8 mouse cellular contexts compared by ENCODE assay signal in genomic region chr7:38111996-38112395, GRCm38 (mm10). TPM values are rescaled to one million over a fixed set of nuclear protein-coding genes. Genes with fewer than 3 reads are reported as not detected.
DNase-seq lines count a peak whose midpoint lies in the region; ATAC-seq and TF ChIP-seq lines count a peak whose summit lies in the region.
"Had no signal": no experiment of that assay in that cellular context is flagged by ENCODE, and none has a peak within 500 bp of the region (broad histone marks: within the 10 kb centered on the region; RNA-seq: fewer than 3 reads in every experiment).

No protein-coding gene starts in this region.

- peak overlapping the region; percentile 68 for H3K27ac ChIP-seq in ES-Bruce4 (ENCODE audit: insufficient read depth, low read length)
- H3K27ac ChIP-seq in embryonic facial prominence, embryonic 12.5 days: peak overlapping the region; percentile 80
- H3K27ac ChIP-seq in hindbrain, postnatal 0 days: no peak overlapping the region
- peak overlapping the region; percentile 75 for H3K27ac ChIP-seq in limb, embryonic 14.5 days (replicated peaks; ENCODE audit: low read depth, low read length)

- H3K27me3 ChIP-seq in ES-Bruce4 (ENCODE audit: control insufficient read depth, insufficient read depth, low read length, poor library complexity, severe bottlenecking): no peaks in the 10 kb centered on the region
- H3K27me3 ChIP-seq in embryonic facial prominence, embryonic 12.5 days: 0 out of 2 replicates have a peak, but pooled peaks cover 3% of the 10 kb centered on the region
- no peaks in the 10 kb centered on the region for H3K27me3 ChIP-seq in hindbrain, postnatal 0 days (ENCODE audit: insufficient read depth, low read length)
- H3K27me3 ChIP-seq in limb, embryonic 14.5 days (ENCODE audit: control insufficient read depth, insufficient read depth, low read length): no peaks in the 10 kb centered on the region

- H3K36me3 ChIP-seq in ES-Bruce4 (ENCODE audit: control insufficient read depth, insufficient read depth, low read length, poor library complexity, severe bottlenecking): no peaks in the 10 kb centered on the region
- no peaks in the 10 kb centered on the region for H3K36me3 ChIP-seq in embryonic facial prominence, embryonic 12.5 days
- H3K36me3 ChIP-seq in hindbrain, postnatal 0 days (ENCODE audit: insufficient read depth, low read length): no peaks in the 10 kb centered on the region
- H3K36me3 ChIP-seq in limb, embryonic 14.5 days (ENCODE audit: control insufficient read depth, insufficient read depth, low read length): no peaks in the 10 kb centered on the region

- H3K4me2 ChIP-seq in embryonic facial prominence, embryonic 12.5 days (replicated peaks): peak overlapping the region; percentile 2; the same call in 1 of the 2 replicates
- no peak overlapping the region for H3K4me2 ChIP-seq in hindbrain, postnatal 0 days (ENCODE audit: low read depth, low read length)
- H3K4me2 ChIP-seq in limb, embryonic 14.5 days (replicated peaks; ENCODE audit: low read depth, low read length, severe bottlenecking): peak overlapping the region; percentile 4; the same call in 1 of the 2 replicates

- no peaks in the 10 kb centered on the region for H3K9me3 ChIP-seq in ES-Bruce4 (replicated peaks; ENCODE audit: control insufficient read depth, insufficient read depth, low read length, poor library complexity, severe bottlenecking)
- H3K9me3 ChIP-seq in embryonic facial prominence, embryonic 12.5 days: no peaks in the 10 kb centered on the region
- H3K9me3 ChIP-seq in hindbrain, postnatal 0 days (ENCODE audit: low read length): no peaks in the 10 kb centered on the region
- H3K9me3 ChIP-seq in limb, embryonic 14.5 days (ENCODE audit: control insufficient read depth, low read length): no peaks in the 10 kb centered on the region

- H3K4me3 ChIP-seq in ES-Bruce4 (ENCODE audit: low read depth, low read length): no peak overlapping the region
- H3K4me3 ChIP-seq in embryonic facial prominence, embryonic 12.5 days: no peak overlapping the region
- no peak overlapping the region for H3K4me3 ChIP-seq in hindbrain, postnatal 0 days (ENCODE audit: low read length)
- no peak overlapping the region for H3K4me3 ChIP-seq in limb, embryonic 14.5 days (replicated peaks; ENCODE audit: low read length)
- H3K4me3 ChIP-seq: erythroblast, embryonic 14.5 days had no signal

- peaks cover 6% of the 10 kb centered on the region for H3K4me1 ChIP-seq in ES-Bruce4 (ENCODE audit: control insufficient read depth, insufficient read depth, low read length)
- H3K4me1 ChIP-seq in embryonic facial prominence, embryonic 12.5 days: peaks cover 18% of the 10 kb centered on the region; the same call in 1 of the 2 replicates
- 0 out of 2 replicates have a peak, but pooled peaks cover 4% of the 10 kb centered on the region for H3K4me1 ChIP-seq in hindbrain, postnatal 0 days (ENCODE audit: insufficient read depth, low read length)
- 0 out of 2 replicates have a peak, but pooled peaks cover 16% of the 10 kb centered on the region for H3K4me1 ChIP-seq in limb, embryonic 14.5 days (ENCODE audit: control insufficient read depth, insufficient read depth, low read length)

- peak; percentile 2 for TF ChIP-seq POLR2A in ES-Bruce4 (IDR thresholded peaks at IDR 0.05; ENCODE audit: insufficient read depth, low read length)
- no peak for TF ChIP-seq POLR2A in limb, embryonic 14.5 days (IDR thresholded peaks at IDR 0.05; ENCODE audit: borderline replicate concordance, extremely low read depth, insufficient read depth, insufficient read length)

- no peak for TF ChIP-seq CTCF in ES-Bruce4 (IDR thresholded peaks at IDR 0.05; ENCODE audit: low read depth, low read length)
- TF ChIP-seq CTCF in hindbrain, postnatal 0 days (IDR thresholded peaks at IDR 0.05; ENCODE audit: low read depth): no peak

- TF ChIP-seq EP300 in ES-Bruce4 (IDR thresholded peaks at IDR 0.05; ENCODE audit: insufficient read depth, low read depth, low read length): no peak; the same call in 1 of the 2 replicates

- ATAC-seq in embryonic facial prominence, embryonic 12.5 days (ENCODE audit: insufficient number of reproducible peaks, insufficient read depth, low FRiP score, low TSS enrichment): peak; percentile 87
- peak; percentile 55 for ATAC-seq in hindbrain, postnatal 0 days
- ATAC-seq in limb, embryonic 14.5 days (ENCODE audit: low FRiP score, low read depth): peak; percentile 87

- no peak overlapping the region for H3K9ac ChIP-seq in ES-Bruce4 (ENCODE audit: low read depth, poor library complexity, severe bottlenecking)
- no peak overlapping the region for H3K9ac ChIP-seq in embryonic facial prominence, embryonic 12.5 days
- H3K9ac ChIP-seq in hindbrain, postnatal 0 days (replicated peaks; ENCODE audit: low read length): no peak overlapping the region
- H3K9ac ChIP-seq in limb, embryonic 14.5 days (ENCODE audit: low read depth, low read length, severe bottlenecking): no peak overlapping the region

- DNase-seq in MN1 (ENCODE audit: low spot score): peak; percentile 81
- peak; percentile 74 for DNase-seq in hindbrain, postnatal 0 days (ENCODE audit: low spot score)
- peak; percentile 93 for DNase-seq in limb, embryonic 14.5 days (ENCODE audit: low spot score)
- DNase-seq in ovary, postnatal 36 days (ENCODE audit: low spot score): peak; percentile 23
- DNase-seq in right cerebral cortex, postnatal 4 days: no peak

- 25% methylated on average over 3 of the region's 3 CpGs for WGBS in embryonic facial prominence, embryonic 12.5 days
- 35% methylated on average over 3 of the region's 3 CpGs for WGBS in hindbrain, postnatal 0 days
- 31% methylated on average over 3 of the region's 3 CpGs for WGBS in limb, embryonic 14.5 days

RNA-seq across cellular contexts. Expression of gene Ccne1, which starts 4.7 kb away (rescaled TPM):
- polyA plus RNA-seq in ES-Bruce4 (2011; ENCODE audit: insufficient read depth, insufficient read length, low read depth, missing spikeins): 94.4 and 105 TPM in 2 replicates
- 73.4 and 75.3 TPM in 2 replicates for polyA plus RNA-seq in embryonic facial prominence, embryonic 12.5 days (2016; fragmentation: Nextera tagmentation; extraction: Ambion mirVana)
- total RNA-seq in hindbrain, postnatal 0 days (2014; rRNA removed): 11.5 and 15.7 TPM in 2 replicates
- 19.7 and 20.6 TPM in 2 replicates for polyA plus RNA-seq in hindbrain, postnatal 0 days (2015; fragmentation: Nextera tagmentation; extraction: Ambion mirVana)
- polyA plus RNA-seq in limb, embryonic 14.5 days (2012; rRNA removed): 59.9 and 66.6 TPM in 2 replicates
- polyA plus RNA-seq in limb, embryonic 14.5 days (2014; fragmentation: Nextera tagmentation; extraction: Ambion mirVana): 67.8 and 71.8 TPM in 2 replicates
